Mouse (Mus musculus): ENCODE measurements around the gene Osgepl1.
"Not testable (repeated sequence)": the region's sequence is repeated elsewhere in the genome, so short reads cannot be mapped to it uniquely, and the experiment has no call there.

The Osgepl1 gene

DNA sequence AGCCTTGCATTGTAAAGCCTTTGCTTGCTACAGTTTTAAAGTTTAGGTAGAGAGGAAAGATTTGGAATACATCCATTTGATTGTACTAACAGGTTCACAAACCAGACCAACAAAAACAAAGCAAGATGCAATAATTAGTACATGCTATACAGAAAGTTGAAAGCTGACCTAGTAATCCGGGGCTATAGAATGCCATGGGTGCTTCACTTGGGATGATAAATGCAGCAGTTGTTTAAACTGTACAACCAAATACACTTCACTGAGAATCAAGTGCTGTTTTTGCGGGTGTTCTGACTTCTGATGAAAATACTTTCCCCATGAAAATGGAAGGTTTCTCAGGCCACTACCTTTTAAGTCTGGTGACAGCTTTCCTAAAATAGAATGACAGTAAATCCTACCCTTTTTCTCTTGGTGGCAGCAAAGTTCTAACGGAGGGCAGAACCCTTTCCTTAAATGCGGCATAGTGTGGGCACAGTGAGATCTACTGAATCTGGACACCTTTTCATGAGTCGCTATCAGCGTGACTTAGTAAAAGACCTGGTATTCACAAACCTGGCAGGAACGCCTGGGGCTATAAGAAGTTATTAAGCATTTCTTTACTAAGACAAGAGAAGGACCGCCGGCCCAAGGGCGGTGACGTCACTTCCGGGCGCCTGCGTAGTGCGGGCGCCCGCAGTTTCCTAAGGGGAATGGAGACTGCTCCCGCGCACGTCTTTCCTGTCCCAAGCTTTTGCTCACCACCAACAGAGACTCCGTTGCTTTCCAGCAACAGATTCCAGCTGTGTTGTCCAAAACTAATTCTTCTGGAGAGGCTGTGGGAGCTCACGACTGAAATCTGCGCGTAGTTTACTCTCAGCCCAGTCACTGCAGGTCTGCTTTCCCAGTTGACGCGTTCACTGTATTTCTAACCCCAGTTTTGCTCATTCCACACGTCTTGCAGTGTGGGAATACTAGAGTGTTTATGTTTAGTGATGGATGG lies at the start of gene Osgepl1:
Gene Osgepl1 (plus strand): TSS at position 636 of the 979 bp plus-strand sequence.
- peak; percentile 90 to 94 for DNase-seq

GRCm38 (mm10) chr1:53264958-53265612 lies 48.3 kb upstream of the Osgepl1 start:
- not testable (repeated sequence) for DNase-seq

GRCm38 (mm10) chr1:53269901-53270300 lies 43.5 kb upstream of the Osgepl1 start:
- DNase-seq: no peak

- DNase-seq: peak; percentile 58 to 62
Measured at GRCm38 (mm10) chr1:53272646-53273045, 40.8 kb upstream of the Osgepl1 start.

DNA sequence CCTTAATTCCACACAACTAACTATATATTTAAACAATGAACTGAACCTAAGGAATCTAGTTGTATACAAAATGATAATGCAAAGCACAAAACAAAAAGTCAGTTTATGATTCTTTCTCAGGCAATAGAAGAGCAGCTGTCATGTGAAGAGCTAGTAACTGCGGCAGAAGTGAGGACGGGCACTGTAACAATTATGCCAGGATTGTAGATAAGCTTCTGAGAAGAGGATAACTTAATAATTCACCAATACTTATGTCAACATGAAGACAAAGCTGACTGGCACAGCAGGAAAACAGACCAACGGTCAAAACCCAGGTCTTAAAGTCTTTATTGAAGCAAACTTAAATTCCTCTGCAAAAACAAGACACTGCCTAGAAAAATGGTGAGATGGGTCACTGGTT lies 22.2 kb upstream of the Osgepl1 start:
- DNase-seq: no peak

- DNase-seq: peak; percentile 96 to 97
Measured at GRCm38 (mm10) chr1:53296581-53297383, 16.6 kb upstream of the Osgepl1 start, which contains the start of the genes Pms1, Ormdl1 and Gm28778. Gene Pms1 (minus strand): TSS chr1:53297018. Gene Ormdl1 (plus strand): TSS chr1:53297095. Gene Gm28778 (plus strand): TSS chr1:53297111.

DNA sequence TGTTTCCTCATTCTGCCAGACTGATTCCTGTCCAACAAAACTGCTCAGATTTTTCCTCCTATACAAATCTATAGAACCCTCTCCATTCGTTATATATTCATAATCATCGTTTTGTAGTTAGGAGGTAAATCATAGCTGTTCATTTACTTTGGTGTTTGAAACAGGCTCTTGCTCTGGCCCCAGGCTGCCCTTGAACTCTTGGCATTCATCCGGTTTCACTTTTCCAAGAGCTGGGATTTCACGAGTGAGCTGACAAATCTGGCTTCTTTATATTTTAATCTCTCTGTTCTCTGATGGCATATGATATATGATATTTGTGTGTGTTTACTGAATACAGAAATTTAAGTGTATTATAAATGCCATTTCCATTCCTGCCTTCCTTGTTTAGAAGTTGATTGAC lies 12.9 kb upstream of the Osgepl1 start:
- DNase-seq: no peak

GRCm38 (mm10) chr1:53321662-53322344 lies 8.4 kb downstream of the Osgepl1 start:
- DNase-seq: no peak

DNA sequence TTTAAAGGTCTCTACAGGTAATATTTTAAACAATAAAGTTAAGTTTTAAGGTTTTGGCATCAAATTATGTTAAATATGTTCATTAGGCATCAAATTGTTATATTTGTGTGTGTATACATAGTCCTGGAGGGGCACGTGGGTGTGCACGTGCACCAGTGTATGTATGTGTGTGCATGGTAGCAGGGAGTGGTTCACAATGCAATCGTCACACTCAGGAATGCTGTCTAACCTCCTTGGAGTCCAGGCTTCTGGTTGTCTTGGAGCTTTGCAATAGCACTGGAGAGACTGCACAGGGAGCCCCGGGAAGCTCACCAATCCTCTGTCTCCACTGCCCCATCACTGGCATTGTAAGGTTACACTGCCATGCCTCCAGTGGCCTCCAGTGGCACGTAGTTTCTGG lies 9.8 kb downstream of the Osgepl1 start:
- DNase-seq: no peak

DNA sequence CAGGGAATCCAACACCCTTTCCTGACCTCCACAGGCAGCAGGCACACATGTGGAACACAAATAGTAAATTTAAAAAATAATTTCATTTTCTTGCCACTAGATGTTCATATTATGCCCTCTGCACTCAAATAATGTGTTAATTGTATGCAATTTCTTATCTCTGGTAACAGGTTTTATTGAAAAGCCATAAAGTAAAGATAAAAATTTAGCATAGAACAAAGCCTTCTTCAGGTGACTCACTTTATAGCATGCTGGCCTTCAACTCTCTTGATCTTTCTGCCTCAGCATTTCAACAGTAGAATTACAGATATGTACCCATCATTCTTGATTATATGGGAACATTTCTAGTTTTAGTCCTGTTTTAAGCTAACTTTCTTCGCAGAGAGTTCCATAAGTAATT lies 10.9 kb downstream of the Osgepl1 start:
- DNase-seq: no peak

- no peak for DNase-seq
Measured at GRCm38 (mm10) chr1:53324827-53325494, 11.5 kb downstream of the Osgepl1 start.

- not testable (repeated sequence) for DNase-seq
Measured at GRCm38 (mm10) chr1:53333527-53333926, 20.1 kb downstream of the Osgepl1 start.

- no peak for DNase-seq
Measured at GRCm38 (mm10) chr1:53335465-53335864, 22.0 kb downstream of the Osgepl1 start.

GRCm38 (mm10) chr1:53337403-53337802 lies 24.0 kb downstream of the Osgepl1 start:
- not testable (repeated sequence) for DNase-seq

GRCm38 (mm10) chr1:53341071-53341470 lies 27.6 kb downstream of the Osgepl1 start:
- no peak for DNase-seq

- peak; percentile 97 for DNase-seq
Measured at GRCm38 (mm10) chr1:53352327-53353261, 39.2 kb downstream of the Osgepl1 start, which contains the start of the genes Asdurf, Gm28551 and Asnsd1. Gene Asdurf (minus strand): TSS chr1:53352619. Gene Gm28551 (minus strand): TSS chr1:53352667. Gene Asnsd1 (minus strand): TSS chr1:53352752.

GRCm38 (mm10) chr1:53358988-53359387 lies 45.6 kb downstream of the Osgepl1 start:
- no peak for DNase-seq
